Mouse (Mus musculus) spleen, embryonic (tissue): Measurements from ENCODE around the gene Fgd1.

Source experiments
- CTCF ChIA-PET: fragments of 350-600 bp; sonication (Branson Sonifier 250); formaldehyde crosslinking; loops from one replicate; lab custom pipeline; 2022; lab: Charles Lee

The Fgd1 gene

DNA sequence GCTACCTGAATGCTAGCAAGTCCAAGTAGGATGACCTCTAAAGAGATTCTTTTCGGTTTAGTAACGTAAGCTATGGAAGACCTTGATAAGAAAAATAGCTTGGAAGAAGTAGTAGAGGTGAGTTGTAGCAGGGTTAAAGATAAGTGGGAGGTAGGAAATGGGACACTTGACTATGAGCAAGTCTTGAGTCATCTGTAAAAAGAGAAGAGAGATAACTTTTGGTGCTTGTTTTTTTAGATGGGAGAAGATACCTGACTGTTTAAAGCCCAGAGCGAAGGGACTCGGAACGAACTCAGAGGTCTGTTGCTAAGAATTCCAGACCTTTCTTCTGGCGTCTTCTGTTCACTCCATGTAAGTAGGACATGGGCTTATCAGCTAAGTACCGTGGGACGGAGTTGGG is at the start of gene Fgd1:
Gene Fgd1 (plus strand): TSS at position 301 of the 400 bp plus-strand sequence.
- CTCF ChIA-PET: no interaction called here

- CTCF ChIA-PET: no interaction called here
Measured at GRCm38 (mm10) chrX:150996775-150997174, 49.2 kb upstream of the Fgd1 start.

DNA sequence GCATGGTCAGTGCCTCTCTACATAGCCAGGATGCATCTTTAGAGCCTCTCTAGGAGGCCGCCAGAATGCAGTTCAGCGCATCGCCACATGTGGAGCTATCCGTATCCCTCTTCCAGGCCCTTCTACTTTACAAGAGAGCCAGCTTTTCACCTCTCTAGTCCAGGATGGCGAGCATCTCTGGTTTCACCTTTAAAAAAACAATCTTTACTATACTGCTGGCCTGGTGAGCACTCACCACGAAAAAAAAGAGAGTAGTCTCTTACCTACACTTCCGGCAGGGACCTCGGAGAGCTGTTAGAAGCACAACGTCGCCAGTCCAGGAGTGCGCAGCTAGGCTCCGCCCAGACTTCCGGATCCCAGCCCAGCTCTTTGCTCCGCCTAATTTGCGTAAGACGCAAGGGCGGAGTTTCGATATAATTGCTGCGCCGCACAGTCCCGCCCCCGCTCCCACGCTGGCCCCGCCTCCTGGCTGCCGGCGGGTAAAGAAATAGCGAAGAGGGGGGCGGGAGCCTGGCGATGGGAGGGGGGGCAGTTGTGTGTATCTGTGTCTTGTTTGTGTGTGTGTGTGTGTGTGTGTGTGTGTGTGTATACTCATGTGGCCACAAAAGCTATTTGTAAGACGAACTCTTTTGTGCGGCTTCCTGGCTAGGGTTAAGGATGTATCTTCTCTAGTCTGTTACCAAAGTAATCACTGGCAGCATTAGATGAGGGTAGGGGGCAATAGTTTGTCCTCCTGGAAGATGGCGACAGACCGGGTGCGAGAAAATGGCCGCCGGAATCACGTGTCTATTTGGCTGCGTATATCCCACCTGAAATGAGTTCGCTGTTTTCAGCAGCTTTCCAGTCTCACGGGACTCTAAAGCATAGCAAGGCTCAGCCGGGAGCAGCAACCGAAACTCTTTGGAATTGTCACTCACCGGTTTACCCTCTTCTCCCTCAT is 28.7 kb upstream of the Fgd1 start, which contains the start of gene Gnl3l:
Gene Gnl3l (minus strand): TSS at position 385 of the 940 bp plus-strand sequence.
- CTCF ChIA-PET: interaction anchor here (0.8 kb wide), 1 partner anchor 23 kb away, joined by 3 read pairs; no protein-coding TSS in a partner anchor

DNA sequence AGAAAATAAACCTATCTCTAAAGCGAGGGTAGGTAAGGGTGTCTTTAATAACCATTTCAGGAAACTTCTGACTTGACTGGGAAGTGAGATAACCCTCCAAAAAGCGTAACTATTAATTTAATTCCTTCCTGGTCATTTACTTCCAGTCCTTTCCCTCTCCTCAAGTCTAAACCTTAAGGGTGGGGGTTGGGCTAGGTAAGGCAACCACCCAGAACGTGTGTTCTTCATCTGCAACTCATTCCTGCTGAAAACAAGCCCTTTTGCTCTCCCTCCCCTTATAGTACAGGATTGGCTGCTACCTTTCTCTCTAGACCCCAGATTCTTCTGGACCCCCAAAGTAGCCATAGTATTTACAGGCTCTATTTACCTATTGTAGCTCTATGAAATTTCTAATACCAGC is 28.1 kb upstream of the Fgd1 start:
- CTCF ChIA-PET: no interaction called here

- CTCF ChIA-PET: interaction anchor here (0.6 kb wide), 1 partner anchor 329 kb away, joined by 3 read pairs; no protein-coding TSS in a partner anchor
Measured at GRCm38 (mm10) chrX:151018798-151019197, 27.2 kb upstream of the Fgd1 start.

DNA sequence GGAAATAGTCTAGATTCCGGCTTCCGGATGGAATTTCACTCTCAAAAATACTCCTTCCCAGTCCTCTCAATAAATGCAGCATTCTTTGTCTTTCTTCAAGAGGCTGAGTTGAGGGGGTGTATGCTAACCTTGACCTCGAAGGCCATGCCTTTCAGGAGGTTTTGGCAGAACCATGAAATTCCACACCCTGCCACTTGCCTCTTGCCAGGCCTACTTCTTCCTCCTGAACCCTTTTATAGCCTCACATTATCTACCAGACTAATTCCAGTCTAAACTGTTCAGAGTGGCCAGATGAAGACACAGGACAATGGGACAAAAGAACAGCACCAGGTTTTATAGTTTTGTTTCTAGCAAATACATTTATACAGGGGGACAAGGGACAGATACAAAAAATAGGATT is 14.6 kb upstream of the Fgd1 start:
- CTCF ChIA-PET: no interaction called here

- CTCF ChIA-PET: no interaction called here
Measured at GRCm38 (mm10) chrX:151041223-151041622, 4.7 kb upstream of the Fgd1 start.

- CTCF ChIA-PET: no interaction called here
Measured at GRCm38 (mm10) chrX:151046321-151046720, 371 bp downstream of the Fgd1 start.

DNA sequence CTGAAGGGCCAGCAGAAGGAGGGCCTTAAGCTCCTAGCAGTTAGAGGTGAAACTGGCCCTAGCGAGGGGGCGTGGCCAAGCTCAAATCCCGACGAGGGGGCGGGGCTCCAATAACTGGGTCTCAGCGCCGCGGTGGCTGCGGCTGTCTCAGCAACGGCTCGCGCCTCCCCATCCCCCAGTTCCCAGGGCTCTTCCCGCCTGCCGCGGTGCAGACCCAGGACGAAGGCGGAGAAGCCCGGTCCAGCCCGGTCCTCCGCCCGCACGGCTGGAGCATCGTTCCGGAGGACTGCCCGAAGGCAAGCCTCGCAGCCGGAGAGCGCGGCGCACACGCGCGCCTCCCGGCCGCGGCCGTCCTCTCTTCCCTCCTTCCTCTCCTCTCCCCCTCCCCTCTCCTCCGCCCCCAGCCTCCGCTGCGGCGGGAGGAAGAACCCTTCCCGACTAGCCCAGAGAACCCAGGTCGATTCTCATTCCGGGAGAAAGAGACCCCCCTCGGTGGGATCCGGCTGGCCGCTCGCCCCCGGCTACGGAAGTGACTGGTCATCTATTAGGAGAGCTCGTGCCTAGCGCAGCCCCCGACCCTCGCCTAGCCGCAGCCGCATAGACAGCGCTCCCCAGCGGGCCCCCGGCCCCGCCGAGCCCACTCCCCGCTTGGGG is 954 bp downstream of the Fgd1 start:
- CTCF ChIA-PET: no interaction called here

GRCm38 (mm10) chrX:151047431-151048058 is 1.6 kb downstream of the Fgd1 start:
- CTCF ChIA-PET: no interaction called here

DNA sequence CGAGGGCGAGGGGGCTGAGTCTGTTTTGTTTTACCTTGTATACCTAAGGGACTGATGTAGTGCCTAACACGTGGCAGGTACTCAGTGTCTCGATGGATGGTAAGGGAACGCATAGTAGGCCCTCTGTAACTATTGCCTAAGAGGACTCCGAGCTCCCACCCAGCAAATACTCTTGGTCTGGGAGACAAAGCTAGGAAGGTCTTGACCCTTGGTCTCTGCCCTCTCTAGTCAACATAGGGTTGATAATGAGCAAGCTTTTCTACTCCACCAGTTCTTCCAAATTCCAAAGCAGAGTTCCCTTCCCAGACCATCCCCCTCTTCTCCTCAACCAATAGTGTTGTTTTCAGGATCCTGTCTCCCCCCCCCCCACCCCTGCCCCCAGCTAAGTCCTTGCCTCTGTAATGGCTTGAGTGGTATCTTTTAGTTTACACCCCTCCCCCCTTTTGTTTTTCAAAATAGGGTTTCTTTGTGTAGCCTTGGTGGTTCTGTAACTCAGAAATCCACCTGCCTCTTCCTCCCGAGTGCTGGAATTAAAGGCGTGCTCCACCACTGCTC is 3.8 kb downstream of the Fgd1 start:
- CTCF ChIA-PET: no interaction called here

- CTCF ChIA-PET: no interaction called here
Measured at GRCm38 (mm10) chrX:151050337-151050736, 4.4 kb downstream of the Fgd1 start.

DNA sequence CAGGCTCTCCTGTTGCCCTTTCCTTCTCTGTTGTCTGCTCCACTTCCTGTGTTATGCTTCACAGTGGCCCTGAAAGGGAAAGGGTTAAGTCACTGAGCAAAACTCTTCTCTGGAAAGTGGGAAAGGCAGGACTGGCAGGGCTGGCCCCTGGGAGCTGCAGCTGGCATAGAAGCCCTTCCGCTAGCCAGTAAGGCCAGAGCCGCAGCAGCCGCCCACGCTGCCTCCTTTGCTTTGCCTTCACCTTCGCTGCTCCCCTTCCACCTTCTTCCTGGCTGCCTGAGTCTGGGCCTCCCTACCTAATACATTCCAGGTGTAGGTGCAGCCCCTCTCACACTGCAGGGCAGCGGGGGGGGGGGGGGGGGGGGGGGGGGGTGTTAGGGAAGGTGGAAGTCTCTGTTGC is 8.5 kb downstream of the Fgd1 start:
- CTCF ChIA-PET: no interaction called here

GRCm38 (mm10) chrX:151055559-151055958 is 9.6 kb downstream of the Fgd1 start:
- CTCF ChIA-PET: interaction anchor here (0.6 kb wide), 1 partner anchor 126 kb away, joined by 4 read pairs; no protein-coding TSS in a partner anchor

DNA sequence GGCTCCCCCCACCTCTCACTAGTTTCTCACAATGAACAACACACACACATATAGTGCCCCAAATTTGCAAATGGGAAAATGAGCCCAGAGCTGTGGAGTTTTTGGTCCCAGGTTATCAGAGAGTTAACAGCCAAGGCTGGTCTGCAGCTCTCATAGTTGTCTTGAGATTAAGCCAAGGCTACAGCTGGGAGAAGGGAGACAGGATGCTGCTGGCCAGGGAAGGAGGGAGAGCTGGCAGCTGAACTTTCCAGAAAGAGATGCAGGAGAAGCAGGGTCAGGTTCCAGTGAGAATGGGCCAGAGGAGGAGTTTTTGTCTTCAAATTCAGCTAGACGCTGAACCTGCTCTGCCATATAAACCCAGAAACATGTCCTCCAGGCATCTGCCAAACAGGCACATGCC is 13.4 kb downstream of the Fgd1 start:
- CTCF ChIA-PET: no interaction called here

DNA sequence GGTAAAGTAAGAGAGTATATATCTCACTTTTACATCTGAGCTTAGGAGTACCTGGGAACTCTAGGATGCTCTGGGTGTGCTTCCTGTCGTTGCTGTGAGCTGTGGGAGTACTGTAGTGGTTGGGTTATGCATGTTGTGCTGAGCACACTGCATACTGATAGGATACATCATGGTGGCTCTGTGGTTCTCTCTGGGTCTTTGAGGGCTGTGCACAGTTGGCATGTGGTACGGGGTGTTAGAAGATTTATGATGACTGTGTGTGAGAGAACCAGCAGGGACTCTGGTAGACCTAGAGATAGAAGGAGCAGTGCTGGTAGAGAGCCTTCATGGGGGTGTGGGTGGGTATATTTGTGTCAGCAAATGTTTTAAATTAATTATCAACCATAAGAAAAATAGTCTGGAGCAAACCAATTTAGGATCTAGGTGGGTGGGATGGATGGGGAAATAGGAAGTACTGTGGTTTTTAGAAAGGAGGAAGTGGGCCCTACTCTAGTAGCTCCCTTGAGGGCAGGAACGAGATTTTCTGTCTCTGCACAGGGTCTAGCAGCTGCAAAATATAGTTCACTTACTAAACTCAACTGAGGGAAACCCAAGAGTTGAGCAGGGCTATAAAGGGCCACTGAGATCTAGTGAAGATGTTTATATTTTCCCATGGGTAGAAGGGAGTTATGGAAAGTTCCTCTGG is 15.8 kb downstream of the Fgd1 start:
- CTCF ChIA-PET: no interaction called here

- CTCF ChIA-PET: no interaction called here
Measured at GRCm38 (mm10) chrX:151066071-151066666, 20.2 kb downstream of the Fgd1 start.

GRCm38 (mm10) chrX:151067876-151068275 is 21.9 kb downstream of the Fgd1 start:
- CTCF ChIA-PET: no interaction called here

GRCm38 (mm10) chrX:151076007-151076406 is 30.1 kb downstream of the Fgd1 start:
- CTCF ChIA-PET: no interaction called here

DNA sequence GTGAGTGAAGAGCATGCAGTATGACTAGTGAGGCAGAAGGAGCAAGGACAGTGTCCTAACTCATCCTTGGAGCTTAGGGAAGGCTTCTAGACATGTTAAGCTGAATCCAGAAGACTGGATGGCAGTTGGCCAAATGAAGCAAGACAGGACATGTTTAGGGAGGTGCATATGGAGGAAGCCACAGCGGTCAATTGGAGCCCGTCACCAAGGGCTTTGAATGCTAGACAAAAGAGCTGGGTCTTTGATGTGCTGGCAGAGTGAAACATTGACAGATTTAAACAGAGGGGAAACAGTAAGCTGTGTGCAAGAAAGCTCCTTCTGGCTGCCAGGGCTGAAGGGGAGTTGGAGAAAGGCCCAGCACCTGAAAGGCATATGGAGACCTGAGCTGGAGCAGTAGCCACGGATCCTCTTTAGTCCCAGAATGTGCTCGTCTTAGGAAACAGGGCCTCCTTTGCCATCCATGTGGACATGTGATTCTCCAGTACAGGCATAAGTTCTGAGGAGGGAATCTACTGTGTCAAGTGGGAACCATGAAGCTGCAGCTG is 31.1 kb downstream of the Fgd1 start:
- CTCF ChIA-PET: no interaction called here

DNA sequence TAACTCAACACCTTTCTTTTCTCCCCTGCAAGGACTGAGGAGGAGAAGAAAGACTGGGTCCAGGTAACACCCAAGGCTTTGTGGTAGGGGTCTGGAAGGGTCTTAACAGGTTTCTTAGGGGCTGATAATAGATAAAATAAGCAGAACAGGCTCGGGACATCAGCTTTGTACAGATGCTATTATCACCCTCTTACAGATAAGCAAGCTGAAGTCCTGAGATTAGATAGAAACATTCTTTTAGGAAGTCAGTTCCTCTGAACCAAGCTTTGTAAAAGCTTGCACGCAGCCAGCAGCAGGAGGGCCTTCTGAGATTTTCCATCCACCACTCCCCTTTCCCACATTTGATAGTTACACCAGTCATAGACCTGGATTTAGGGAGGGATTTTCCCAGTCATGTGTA is 39.6 kb downstream of the Fgd1 start:
- CTCF ChIA-PET: no interaction called here
